Mouse (Mus musculus): Measurements from ENCODE around the gene Gm3164. TPM values are rescaled to one million over a fixed set of nuclear protein-coding genes. Genes with fewer than 3 reads are reported as not detected.
"Not testable (repeated sequence)": the region's sequence is repeated elsewhere in the genome, so short reads cannot be mapped to it uniquely, and the experiment has no call there.

The Gm3164 gene
- total RNA-seq (2015; ENCODE audit: low replicate concordance) (not detected in 2 replicates), total RNA-seq (2017; ENCODE audit: low replicate concordance) (not detected in 2 replicates)

- ATAC-seq (replicated peaks; ENCODE audit: low FRiP score, poor library complexity, severe bottlenecking) = not testable (repeated sequence)
These were observed at the start of gene Gm3164 for GRCm38 (mm10) chr14:4414965-4415835. Gm3164 (plus strand) TSS chr14:4415448.

GRCm38 (mm10) chr14:4368991-4369390, 46.3 kb upstream of the Gm3164 start:
- not testable (repeated sequence) for ATAC-seq (replicated peaks; ENCODE audit: low FRiP score, poor library complexity, severe bottlenecking)

- not testable (repeated sequence) for ATAC-seq (replicated peaks; ENCODE audit: low FRiP score, poor library complexity, severe bottlenecking)
These were observed 45.6 kb upstream of the Gm3164 start for GRCm38 (mm10) chr14:4369691-4370090.

GRCm38 (mm10) chr14:4377871-4378270, 37.4 kb upstream of the Gm3164 start:
- not testable (repeated sequence) for ATAC-seq (replicated peaks; ENCODE audit: low FRiP score, poor library complexity, severe bottlenecking)

- ATAC-seq (replicated peaks; ENCODE audit: low FRiP score, poor library complexity, severe bottlenecking) = not testable (repeated sequence)
These were observed 29.6 kb upstream of the Gm3164 start for GRCm38 (mm10) chr14:4385606-4386005.

- not testable (repeated sequence) for ATAC-seq (replicated peaks; ENCODE audit: low FRiP score, poor library complexity, severe bottlenecking)
These were observed 22.3 kb upstream of the Gm3164 start for GRCm38 (mm10) chr14:4392841-4393530.

GRCm38 (mm10) chr14:4397226-4397625, 18.0 kb upstream of the Gm3164 start, which contains the start of gene Gm3159:
Gm3159 (plus strand) TSS chr14:4397526.
- not testable (repeated sequence) for ATAC-seq (replicated peaks; ENCODE audit: low FRiP score, poor library complexity, severe bottlenecking)

GRCm38 (mm10) chr14:4398624-4399023, 16.6 kb upstream of the Gm3164 start:
- not testable (repeated sequence) for ATAC-seq (replicated peaks; ENCODE audit: low FRiP score, poor library complexity, severe bottlenecking)

GRCm38 (mm10) chr14:4400115-4400789, 15.0 kb upstream of the Gm3164 start:
- not testable (repeated sequence) for ATAC-seq (replicated peaks; ENCODE audit: low FRiP score, poor library complexity, severe bottlenecking)

GRCm38 (mm10) chr14:4401245-4401644, 14.0 kb upstream of the Gm3164 start:
- not testable (repeated sequence) for ATAC-seq (replicated peaks; ENCODE audit: low FRiP score, poor library complexity, severe bottlenecking)

- ATAC-seq (replicated peaks; ENCODE audit: low FRiP score, poor library complexity, severe bottlenecking) = not testable (repeated sequence)
These were observed 11.4 kb upstream of the Gm3164 start for GRCm38 (mm10) chr14:4403840-4404239.

- not testable (repeated sequence) for ATAC-seq (replicated peaks; ENCODE audit: low FRiP score, poor library complexity, severe bottlenecking)
These were observed 5.3 kb upstream of the Gm3164 start for GRCm38 (mm10) chr14:4409939-4410338.

GRCm38 (mm10) chr14:4430692-4431091, 15.4 kb downstream of the Gm3164 start, which contains the start of gene Gm3173:
Gm3173 (plus strand) TSS chr14:4430992.
- not testable (repeated sequence) for ATAC-seq (replicated peaks; ENCODE audit: low FRiP score, poor library complexity, severe bottlenecking)

- ATAC-seq (replicated peaks; ENCODE audit: low FRiP score, poor library complexity, severe bottlenecking) = not testable (repeated sequence)
These were observed 66.2 kb downstream of the Gm3164 start, which contains the start of gene Gm3182 for GRCm38 (mm10) chr14:4481445-4481844. Gm3182 (plus strand) TSS chr14:4481745.

Other genes with a start within 250 kb of the Gm3164 start
- not detected in 2 replicates for gene Gm2974, start 232.9 kb upstream of the Gm3164 start, total RNA-seq (2015; ENCODE audit: low replicate concordance)
- gene Gm2974, start 232.9 kb upstream of the Gm3164 start, total RNA-seq (2017; ENCODE audit: low replicate concordance) = not detected in 2 replicates
- gene Gm3138, start 165.8 kb upstream of the Gm3164 start, total RNA-seq (2015; ENCODE audit: low replicate concordance) = not detected in 2 replicates
- gene Gm3138, start 165.8 kb upstream of the Gm3164 start, total RNA-seq (2017; ENCODE audit: low replicate concordance) = 2.2 TPM in 1 of 2 replicates, not detected in the other
- not detected in 2 replicates for gene Gm3149, start 98.2 kb upstream of the Gm3164 start, total RNA-seq (2015; ENCODE audit: low replicate concordance)
- gene Gm3149, start 98.2 kb upstream of the Gm3164 start, total RNA-seq (2017; ENCODE audit: low replicate concordance) = not detected in 2 replicates
- not detected in 2 replicates for gene 2610042L04Rik, start 80.7 kb upstream of the Gm3164 start, total RNA-seq (2015; ENCODE audit: low replicate concordance)
- not detected in 2 replicates for gene 2610042L04Rik, start 80.7 kb upstream of the Gm3164 start, total RNA-seq (2017; ENCODE audit: low replicate concordance)
- gene Gm3159, start 17.9 kb upstream of the Gm3164 start, total RNA-seq (2015; ENCODE audit: low replicate concordance) = not detected in 2 replicates
- gene Gm3159, start 17.9 kb upstream of the Gm3164 start, total RNA-seq (2017; ENCODE audit: low replicate concordance) = not detected in 2 replicates
- gene Gm3173, start 15.5 kb downstream of the Gm3164 start, total RNA-seq (2015; ENCODE audit: low replicate concordance) = not detected in 2 replicates
- not detected in 2 replicates for gene Gm3173, start 15.5 kb downstream of the Gm3164 start, total RNA-seq (2017; ENCODE audit: low replicate concordance)
- gene Gm3182, start 66.3 kb downstream of the Gm3164 start, total RNA-seq (2015; ENCODE audit: low replicate concordance) = not detected in 2 replicates
- gene Gm3182, start 66.3 kb downstream of the Gm3164 start, total RNA-seq (2017; ENCODE audit: low replicate concordance) = not detected in 2 replicates
- gene Gm3047, start 140.0 kb downstream of the Gm3164 start, total RNA-seq (2015; ENCODE audit: low replicate concordance) = not detected in 2 replicates
- gene Gm3047, start 140.0 kb downstream of the Gm3164 start, total RNA-seq (2017; ENCODE audit: low replicate concordance) = not detected in 2 replicates
- gene Gm8159, start 216.9 kb downstream of the Gm3164 start, total RNA-seq (2015; ENCODE audit: low replicate concordance) = not detected in 2 replicates
- 2.1 TPM in 1 of 2 replicates, not detected in the other for gene Gm8159, start 216.9 kb downstream of the Gm3164 start, total RNA-seq (2017; ENCODE audit: low replicate concordance)
- gene Gm3239, start 248.7 kb downstream of the Gm3164 start, total RNA-seq (2015; ENCODE audit: low replicate concordance) = not detected in 2 replicates
- not detected in 2 replicates for gene Gm3239, start 248.7 kb downstream of the Gm3164 start, total RNA-seq (2017; ENCODE audit: low replicate concordance)